Mouse (Mus musculus) adrenal gland, adult 18-20 months (tissue): ENCODE results near the gene Angel2. TPM values are rescaled to one million over a fixed set of nuclear protein-coding genes. Genes with fewer than 3 reads are reported as not detected.

Experiments used
- DNase-seq, 2 experiments: peaks; one replicate each; pipeline ENCODE4 v3.0.0; 2021 to 2022; ENCODE audit warnings: low spot score in 2 of 2
- total RNA-seq, 2 experiments: library from RNA; stranded (reverse); gene quantifications; 1 replicate in 1 of 2; 2 replicates in 1 of 2; pipeline ENCODE4 v1.2.3; 2021

Gene Angel2
- total RNA-seq, 2 experiments from 2014 or later, result 44.7 to 47.7 TPM

GRCm38 (mm10) chr1:190928370-190929009 is 3.6 kb downstream of the Angel2 start:
- peak; percentile 95 for DNase-seq

GRCm38 (mm10) chr1:190929010-190929695 is 4.2 kb downstream of the Angel2 start:
- DNase-seq, result peak in 1 of 2 experiments; percentile 45

GRCm38 (mm10) chr1:190930181-190930580 is 5.3 kb downstream of the Angel2 start:
- no peak for DNase-seq

GRCm38 (mm10) chr1:190939803-190940202 is 14.9 kb downstream of the Angel2 start:
- DNase-seq, result no peak

GRCm38 (mm10) chr1:190944109-190944760 is 19.3 kb downstream of the Angel2 start:
- DNase-seq, result peak; percentile 71 to 73

- no peak for DNase-seq
These were observed 23.1 kb downstream of the Angel2 start for GRCm38 (mm10) chr1:190947986-190948385.

- peak in 1 of 2 experiments; percentile 18 for DNase-seq
These were observed 23.5 kb downstream of the Angel2 start for GRCm38 (mm10) chr1:190948439-190948838.

- no peak for DNase-seq
These were observed 23.9 kb downstream of the Angel2 start for GRCm38 (mm10) chr1:190948846-190949245.

GRCm38 (mm10) chr1:190951014-190951413 is 26.1 kb downstream of the Angel2 start:
- DNase-seq, result no peak

GRCm38 (mm10) chr1:190953009-190953408 is 28.1 kb downstream of the Angel2 start:
- DNase-seq, result no peak

- no peak for DNase-seq
These were observed 33.9 kb downstream of the Angel2 start for GRCm38 (mm10) chr1:190958821-190959220.

- no peak for DNase-seq
These were observed 37.8 kb downstream of the Angel2 start for GRCm38 (mm10) chr1:190962760-190963159.

- no peak for DNase-seq
These were observed 40.3 kb downstream of the Angel2 start for GRCm38 (mm10) chr1:190964992-190965780.

GRCm38 (mm10) chr1:190968010-190968409 is 43.1 kb downstream of the Angel2 start:
- DNase-seq, result no peak

GRCm38 (mm10) chr1:190971708-190972610 is 47.0 kb downstream of the Angel2 start:
- no peak for DNase-seq

GRCm38 (mm10) chr1:190972612-190973192 is 47.8 kb downstream of the Angel2 start:
- no peak for DNase-seq

GRCm38 (mm10) chr1:190974191-190974590 is 49.3 kb downstream of the Angel2 start:
- DNase-seq, result no peak

GRCm38 (mm10) chr1:190974833-190975232 is 49.9 kb downstream of the Angel2 start:
- no peak for DNase-seq

- DNase-seq, result no peak
These were observed 52.1 kb downstream of the Angel2 start for GRCm38 (mm10) chr1:190976887-190977573.
